Mouse (Mus musculus) lung, embryonic 14.5 days (tissue): ENCODE data around the gene Spef2. TPM values are rescaled to one million over a fixed set of nuclear protein-coding genes. Genes with fewer than 3 reads are reported as not detected.
"Not testable (repeated sequence)": the region's sequence is repeated elsewhere in the genome, so short reads cannot be mapped to it uniquely, and the experiment has no call there.

Source experiments
- ATAC-seq: fragments of 200-750 bp; cut with Nextera tagmentation; 2 replicates; pipeline ENCODE4 v1.8.0; 2017; ENCODE audit warnings: mild to moderate bottlenecking, moderate TSS enrichment, moderate library complexity; ENCODE audit not compliant: insufficient read depth
- DNase-seq: peaks from one replicate; pipeline ENCODE4 v3.0.0-alpha.2; 2015
- H3K27ac ChIP-seq: fragments of 300-500 bp; sonication (generic); 2 replicates; pipeline ENCODE4 v1.5.1; 2014; ENCODE audit warnings: low read depth, mild to moderate bottlenecking, moderate library complexity
- H3K27me3 ChIP-seq: fragments of 300-500 bp; sonication (generic); 2 replicates; pipeline ENCODE4 v1.6.1; 2014; ENCODE audit warnings: low read length, control low read depth; ENCODE audit not compliant: insufficient read depth
- H3K36me3 ChIP-seq: fragments of 300-500 bp; sonication (generic); 2 replicates; pipeline ENCODE4 v1.6.1; 2014; ENCODE audit warnings: control low read depth; ENCODE audit not compliant: insufficient read depth
- H3K4me1 ChIP-seq: fragments of 300-500 bp; sonication (generic); 2 replicates; pipeline ENCODE4 v1.6.1; 2014; ENCODE audit warnings: antibody characterized with exemption, control low read depth; ENCODE audit not compliant: insufficient read depth
- H3K4me2 ChIP-seq: fragments of 300-500 bp; sonication (generic); 2 replicates; pipeline ENCODE4 v1.6.1; 2014; ENCODE audit warnings: mild to moderate bottlenecking
- H3K4me3 ChIP-seq: fragments of 300-500 bp; sonication (generic); 2 replicates; pipeline ENCODE4 v1.5.1; 2014; ENCODE audit warnings: low read depth, low read length
- H3K9ac ChIP-seq: fragments of 300-500 bp; sonication (generic); 2 replicates; pipeline ENCODE4 v1.6.1; 2014
- H3K9me3 ChIP-seq: fragments of 300-500 bp; sonication (generic); 2 replicates; pipeline ENCODE4 v1.6.1; 2016; ENCODE audit warnings: low read depth, low read length, control low read depth
- CTCF ChIP-seq: IDR thresholded peaks from 2 replicates; pipeline ENCODE4 v1.5.1; 2016; ENCODE audit warnings: antibody characterized with exemption, low read depth
- WGBS: fragments of 180-500 bp; shearing (Covaris S2); extraction: QIAGEN DNeasy Blood & Tissue Kit; methylation state at CpG from one replicate; pipeline ENCODE4 v1.1.7; 2014; 5-methylcytosine and 5-hydroxymethylcytosine counted together
- polyA plus RNA-seq: library from polyadenylated mRNA; unstranded; fragments of >200 nt; fragmentation: Nextera tagmentation; extraction: Ambion mirVana; gene quantifications from 2 replicates; pipeline ENCODE4 v1.2.1, GENCODE M21; 2014

Gene Spef2
- polyA plus RNA-seq, 1 experiment from 2014 or later: 0.09 TPM

GRCm38 (mm10) chr15:9572664-9573063 is 176.0 kb downstream of the Spef2 start:
- DNase-seq (no peak), ATAC-seq (no peak)
- H3K27ac ChIP-seq: no peak overlapping the region
- no peaks in the 10 kb centered on the region for H3K9me3 ChIP-seq
- no peak for TF ChIP-seq CTCF
- no peak overlapping the region for H3K4me2 ChIP-seq
- H3K9ac ChIP-seq: no peak overlapping the region
- H3K36me3 ChIP-seq: no peaks in the 10 kb centered on the region
- 80% methylated on average over 7 of the region's 7 CpGs for WGBS
- H3K27me3 ChIP-seq: no peaks in the 10 kb centered on the region
- H3K4me1 ChIP-seq: no peaks in the 10 kb centered on the region
- no peak overlapping the region for H3K4me3 ChIP-seq

GRCm38 (mm10) chr15:9571896-9572295 is 176.8 kb downstream of the Spef2 start:
- Histone ChIP-seq H3K36me3 (no peaks in the 10 kb centered on the region), H3K4me1 (no peaks in the 10 kb centered on the region), H3K9ac (no peak overlapping the region), H3K4me2 (no peak overlapping the region), H3K27ac (no peak overlapping the region), H3K27me3 (no peaks in the 10 kb centered on the region), H3K4me3 (no peak overlapping the region), H3K9me3 (no peaks in the 10 kb centered on the region)
- no peak for TF ChIP-seq CTCF
- ATAC-seq: no peak
- 76% methylated on average over 2 of the region's 2 CpGs for WGBS
- DNase-seq: no peak

- no peaks in the 10 kb centered on the region for H3K27me3 ChIP-seq
- no peak for TF ChIP-seq CTCF
- no peak overlapping the region for H3K4me3 ChIP-seq
- H3K9me3 ChIP-seq: no peaks in the 10 kb centered on the region
- H3K4me1 ChIP-seq: no peaks in the 10 kb centered on the region
- no peaks in the 10 kb centered on the region for H3K36me3 ChIP-seq
- ATAC-seq (no peak), DNase-seq (no peak)
- H3K9ac ChIP-seq: no peak overlapping the region
- H3K4me2 ChIP-seq: no peak overlapping the region
- no peak overlapping the region for H3K27ac ChIP-seq
- 76% methylated on average over 4 of the region's 4 CpGs for WGBS
These were observed 181.4 kb downstream of the Spef2 start for GRCm38 (mm10) chr15:9567316-9567715.

GRCm38 (mm10) chr15:9565396-9565795 is 183.3 kb downstream of the Spef2 start:
- no peak overlapping the region for H3K9ac ChIP-seq
- H3K4me2 ChIP-seq: no peak overlapping the region
- no peak overlapping the region for H3K27ac ChIP-seq
- no peaks in the 10 kb centered on the region for H3K9me3 ChIP-seq
- TF ChIP-seq CTCF: no peak
- H3K4me3 ChIP-seq: no peak overlapping the region
- ATAC-seq: no peak
- no peaks in the 10 kb centered on the region for H3K27me3 ChIP-seq
- peak; percentile 29 for DNase-seq
- no peaks in the 10 kb centered on the region for H3K36me3 ChIP-seq
- WGBS: 58% methylated on average over 6 of the region's 6 CpGs
- no peaks in the 10 kb centered on the region for H3K4me1 ChIP-seq

GRCm38 (mm10) chr15:9564156-9564555 is 184.5 kb downstream of the Spef2 start:
- TF ChIP-seq CTCF: no peak
- Histone ChIP-seq H3K9ac (no peak overlapping the region), H3K4me3 (no peak overlapping the region), H3K27ac (no peak overlapping the region), H3K9me3 (no peaks in the 10 kb centered on the region), H3K27me3 (no peaks in the 10 kb centered on the region), H3K4me1 (no peaks in the 10 kb centered on the region), H3K4me2 (no peak overlapping the region), H3K36me3 (no peaks in the 10 kb centered on the region)
- DNase-seq (no peak), ATAC-seq (no peak)
- WGBS: 70% methylated on average over 3 of the region's 3 CpGs

GRCm38 (mm10) chr15:9557264-9557663 is 191.4 kb downstream of the Spef2 start:
- not testable (repeated sequence) for H3K27me3 ChIP-seq, H3K36me3 ChIP-seq, H3K9ac ChIP-seq, H3K4me3 ChIP-seq, H3K4me2 ChIP-seq, H3K9me3 ChIP-seq, ATAC-seq, H3K27ac ChIP-seq, H3K4me1 ChIP-seq, DNase-seq
- 84% methylated on average over 13 of the region's 15 CpGs for WGBS

GRCm38 (mm10) chr15:9548951-9549350 is 199.7 kb downstream of the Spef2 start:
- Histone ChIP-seq H3K27me3 (no peaks in the 10 kb centered on the region), H3K36me3 (no peaks in the 10 kb centered on the region), H3K9ac (no peak overlapping the region), H3K4me3 (no peak overlapping the region), H3K4me1 (no peaks in the 10 kb centered on the region), H3K4me2 (no peak overlapping the region), H3K9me3 (no peaks in the 10 kb centered on the region), H3K27ac (no peak overlapping the region)
- 81% methylated on average over 2 of the region's 2 CpGs for WGBS
- no peak for TF ChIP-seq CTCF
- ATAC-seq (no peak), DNase-seq (no peak)

GRCm38 (mm10) chr15:9535200-9535599 is 213.5 kb downstream of the Spef2 start:
- Histone ChIP-seq H3K9ac (no peak overlapping the region), H3K36me3 (no peaks in the 10 kb centered on the region), H3K4me1 (no peaks in the 10 kb centered on the region), H3K4me3 (no peak overlapping the region), H3K4me2 (no peak overlapping the region), H3K9me3 (no peaks in the 10 kb centered on the region), H3K27me3 (no peaks in the 10 kb centered on the region), H3K27ac (no peak overlapping the region)
- 65% methylated on average over 1 of the region's 1 CpGs for WGBS
- DNase-seq: no peak
- no peak for TF ChIP-seq CTCF
- ATAC-seq: no peak
